Mouse (Mus musculus): ENCODE results near the gene Rasal3. TPM values are rescaled to one million over a fixed set of nuclear protein-coding genes. Genes with fewer than 3 reads are reported as not detected.
A peak's percentile ranks its signal among the peaks of the same experiment; 100 is the strongest.

Gene Rasal3
- total RNA-seq, 1 experiment from 2014 or later: 1.7 TPM

GRCm38 (mm10) chr17:32354211-32354610, 49.2 kb downstream of the Rasal3 start:
- DNase-seq: no peak

DNA sequence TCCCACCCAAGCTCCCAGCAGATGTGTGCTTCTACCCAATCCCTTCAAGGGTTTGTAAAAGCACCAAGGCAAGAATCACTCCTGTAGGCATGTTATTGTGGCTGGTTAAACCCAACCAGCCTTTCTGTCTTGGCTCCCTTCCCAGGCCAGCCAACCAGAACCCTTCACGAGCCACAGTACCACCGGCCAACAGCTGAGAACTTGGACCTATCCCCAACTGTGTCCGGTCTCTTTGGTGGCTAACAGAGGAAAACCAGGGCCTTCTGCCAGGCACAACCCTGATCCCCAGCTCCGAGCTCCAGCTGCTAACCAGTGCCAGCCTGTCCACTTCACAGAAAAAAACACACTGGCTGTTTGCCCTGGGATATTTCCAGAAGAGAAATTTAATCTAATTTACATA, 49.7 kb downstream of the Rasal3 start:
- peak; percentile 73 for DNase-seq

DNA sequence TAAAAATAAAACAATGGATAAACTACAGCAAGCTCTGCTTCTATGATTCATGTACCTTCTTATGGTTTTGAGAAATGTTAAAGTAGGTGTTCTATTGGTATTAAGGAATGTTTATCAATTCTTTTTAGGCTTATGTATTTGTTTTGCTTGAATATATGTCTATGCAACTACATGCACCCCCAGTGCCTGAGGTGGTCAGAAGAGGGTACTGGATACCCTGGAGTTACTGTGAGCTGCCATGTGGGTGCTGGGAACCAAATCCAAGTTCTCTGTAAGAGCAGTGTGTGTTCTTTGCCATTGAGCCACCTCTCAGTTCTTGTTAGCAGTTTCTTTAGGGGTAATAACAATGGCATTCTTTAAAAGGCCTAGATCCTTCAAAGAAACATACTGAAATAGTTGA, 51.7 kb downstream of the Rasal3 start:
- DNase-seq: no peak

- no peak for DNase-seq
Measured at GRCm38 (mm10) chr17:32351269-32351668, 52.1 kb downstream of the Rasal3 start.

DNA sequence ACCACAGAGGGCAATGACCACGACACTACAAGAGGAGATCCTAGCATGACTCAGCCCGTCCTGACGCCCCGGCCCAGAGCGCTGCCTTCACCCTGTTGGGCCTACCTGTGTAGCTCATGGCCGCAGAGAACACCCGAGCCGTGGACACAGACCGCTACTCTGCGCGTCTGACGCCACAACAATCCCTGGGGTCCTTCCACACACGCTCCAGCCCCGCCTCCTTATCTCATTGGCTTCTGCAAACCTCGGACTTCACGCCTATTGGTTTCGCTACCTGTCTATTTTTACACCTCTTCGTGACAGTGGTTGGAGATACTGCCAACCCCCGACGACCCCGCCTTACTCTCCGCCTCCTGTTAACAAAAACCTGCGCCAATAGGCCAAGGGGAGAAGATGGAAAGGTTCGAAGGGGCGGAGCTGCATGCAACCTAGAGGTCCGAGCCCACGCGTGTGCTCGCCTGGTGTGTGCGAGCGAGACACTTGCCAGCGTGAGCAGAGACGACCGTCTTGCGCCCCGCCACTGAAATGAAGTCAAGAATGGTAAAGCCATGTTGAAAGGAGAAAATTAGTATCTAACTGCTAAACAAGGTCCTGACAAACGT, 52.9 kb downstream of the Rasal3 start, which contains the start of gene Akap8l:
TSS of gene Akap8l (minus strand) at position 226 of the 602 bp plus-strand sequence.
- DNase-seq: peak; percentile 97

GRCm38 (mm10) chr17:32349851-32350381, 53.5 kb downstream of the Rasal3 start:
- DNase-seq: no peak

GRCm38 (mm10) chr17:32349037-32349732, 54.2 kb downstream of the Rasal3 start:
- DNase-seq: peak; percentile 43

DNA sequence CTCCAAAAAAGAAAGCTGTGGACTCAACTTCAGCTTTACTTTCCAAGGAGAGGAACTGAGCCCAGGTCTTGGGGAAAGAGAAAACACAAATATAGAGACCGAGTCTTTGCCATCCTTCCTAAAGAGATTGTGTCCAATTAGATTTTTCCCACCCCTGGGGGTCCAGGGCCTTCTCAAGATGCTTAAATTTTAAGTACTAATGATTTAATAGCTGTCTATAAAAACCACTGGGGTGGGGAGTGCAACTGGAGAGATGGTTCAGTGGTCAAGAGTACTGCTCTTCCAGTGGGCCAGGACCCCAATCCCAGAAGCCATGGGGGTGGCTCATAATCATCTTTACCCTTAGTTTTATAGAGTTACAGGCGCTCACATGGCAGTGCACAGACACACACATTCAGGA, 55.0 kb downstream of the Rasal3 start:
- no peak for DNase-seq

DNA sequence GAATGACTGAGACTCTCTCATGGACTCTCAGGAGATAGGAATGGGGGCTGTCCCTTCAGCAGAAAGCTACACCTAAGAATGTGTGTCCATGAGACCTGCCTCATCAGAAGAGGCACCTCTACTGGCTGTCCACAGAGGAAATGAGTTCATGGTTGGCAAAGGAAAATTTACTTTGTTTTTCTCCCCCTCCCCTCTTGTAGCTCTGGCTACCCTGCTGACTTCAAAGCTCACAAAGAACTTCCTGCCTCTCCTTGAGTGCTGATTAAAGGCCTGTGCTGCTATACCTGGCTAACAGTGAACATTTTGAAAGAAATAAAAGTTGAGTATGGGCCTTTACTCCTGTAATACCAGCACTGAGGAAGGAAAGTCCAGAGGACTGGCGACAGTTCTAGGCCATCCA, 62.3 kb downstream of the Rasal3 start:
- no peak for DNase-seq

Small RNAs within 50 kb of the gene (microRNA-seq; reads per million reads assigned to microRNA genes)
- 0 reads per million in 2 experiments for gene Gm22201

Other genes with a start within 250 kb of the Rasal3 start
- gene Notch3, start 236.7 kb downstream of the Rasal3 start, total RNA-seq (2021): 22.9 and 26.2 TPM in 2 replicates
- 0.22 and 0.30 TPM in 2 replicates for gene Ephx3, start 214.0 kb downstream of the Rasal3 start, total RNA-seq (2021)
- 110 and 118 TPM in 2 replicates for gene Brd4, start 118.9 kb downstream of the Rasal3 start, total RNA-seq (2021)
- gene Akap8, start 82.3 kb downstream of the Rasal3 start, total RNA-seq (2021): 78.9 and 96.2 TPM in 2 replicates
- 85.5 and 95.0 TPM in 2 replicates for gene Akap8l, start 53.0 kb downstream of the Rasal3 start, total RNA-seq (2021)
- 41.8 and 47.9 TPM in 2 replicates for gene Wiz, start 14.1 kb downstream of the Rasal3 start, total RNA-seq (2021)
- 4.2 and 14.2 TPM in 2 replicates for gene Pglyrp2, start 20.6 kb upstream of the Rasal3 start, total RNA-seq (2021)
- gene Cyp4f39, start 49.1 kb upstream of the Rasal3 start, total RNA-seq (2021): not detected in 2 replicates
- 7.7 and 7.9 TPM in 2 replicates for gene Cyp4f17, start 102.5 kb upstream of the Rasal3 start, total RNA-seq (2021)
- 9.1 and 12.5 TPM in 2 replicates for gene Cyp4f16, start 133.0 kb upstream of the Rasal3 start, total RNA-seq (2021)
- gene Cyp4f37, start 217.7 kb upstream of the Rasal3 start, total RNA-seq (2021): not detected in 2 replicates